Mouse (Mus musculus) heart, postnatal 25 days (tissue): ENCODE results near the gene H2-Q10. TPM values are rescaled to one million over a fixed set of nuclear protein-coding genes. Genes with fewer than 3 reads are reported as not detected.
"Not testable (repeated sequence)": the region's sequence is repeated elsewhere in the genome, so short reads cannot be mapped to it uniquely, and the experiment has no call there.

Experiments used
- DNase-seq: peaks from one replicate; pipeline ENCODE4 v3.0.0; 2022; ENCODE audit warnings: low spot score
- intact Hi-C: fragments of 180-260 bp; cut with DNase I; formaldehyde crosslinking; loops from one replicate; pipeline ENCODE4 v1.15.1; 2025
- total RNA-seq, 2 experiments: library from RNA; stranded (reverse); gene quantifications; 2 replicates each; pipeline ENCODE4 v1.2.3; 2021

H2-Q10 gene
- total RNA-seq, 2 experiments from 2014 or later: 0.13 to 0.14 TPM

DNA sequence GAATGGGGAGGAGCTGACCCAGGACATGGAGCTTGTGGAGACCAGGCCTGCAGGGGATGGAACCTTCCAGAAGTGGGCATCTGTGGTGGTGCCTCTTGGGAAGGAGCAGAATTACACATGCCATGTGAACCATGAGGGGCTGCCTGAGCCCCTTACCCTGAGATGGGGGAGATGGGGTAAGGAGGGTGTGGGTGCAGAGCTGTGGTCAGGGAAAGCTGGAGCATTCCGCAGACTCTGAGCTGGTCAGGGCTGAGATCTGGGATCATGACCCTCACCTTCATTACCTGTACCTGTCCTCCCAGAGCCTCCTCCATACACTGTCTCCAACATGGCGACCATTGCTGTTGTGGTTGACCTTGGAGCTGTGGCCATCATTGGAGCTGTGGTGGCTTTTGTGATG, 27.5 kb upstream of the H2-Q10 start:
- intact Hi-C loops, DNase-seq: not testable (repeated sequence)

DNA sequence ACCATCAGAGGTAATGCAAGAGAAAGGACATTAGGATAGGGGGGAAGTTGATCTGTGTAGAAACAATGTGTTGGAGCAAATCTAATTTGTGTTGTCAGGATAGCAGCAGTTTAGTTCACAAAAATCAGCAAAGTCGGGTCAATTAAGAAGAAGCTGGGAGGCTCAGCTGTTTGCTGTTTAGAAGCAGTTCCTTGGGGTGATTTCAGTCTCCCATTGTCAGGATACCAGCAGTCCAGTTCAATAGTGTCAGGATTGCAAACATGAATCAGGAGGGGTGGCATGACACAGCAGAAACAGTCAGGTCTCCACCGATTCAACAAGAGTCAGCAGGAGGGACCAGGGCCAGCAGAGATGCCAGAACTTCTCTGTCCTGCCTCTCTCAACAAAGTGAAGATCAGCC, 25.4 kb upstream of the H2-Q10 start:
- DNase-seq, intact Hi-C loops: not testable (repeated sequence)

DNA sequence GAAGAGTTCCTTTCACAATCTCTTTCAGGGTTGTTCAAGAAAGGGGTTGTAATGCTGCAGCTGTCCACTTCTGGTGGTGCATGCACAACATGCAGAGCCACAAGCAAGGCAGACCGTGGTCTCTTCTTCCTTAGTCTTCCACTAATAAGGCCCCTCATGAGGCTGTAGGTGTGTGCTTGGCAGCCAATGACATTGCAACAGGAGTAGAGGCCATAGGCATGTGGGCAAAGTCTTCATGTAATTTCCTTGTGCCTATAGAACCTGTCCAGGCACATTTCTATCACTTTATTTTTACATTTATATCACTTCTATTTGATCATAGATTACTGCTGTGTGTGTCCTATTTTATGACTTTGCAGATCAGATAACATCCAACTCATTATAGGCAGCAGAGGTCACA, 11.6 kb upstream of the H2-Q10 start:
- intact Hi-C loops: not testable (repeated sequence)

DNA sequence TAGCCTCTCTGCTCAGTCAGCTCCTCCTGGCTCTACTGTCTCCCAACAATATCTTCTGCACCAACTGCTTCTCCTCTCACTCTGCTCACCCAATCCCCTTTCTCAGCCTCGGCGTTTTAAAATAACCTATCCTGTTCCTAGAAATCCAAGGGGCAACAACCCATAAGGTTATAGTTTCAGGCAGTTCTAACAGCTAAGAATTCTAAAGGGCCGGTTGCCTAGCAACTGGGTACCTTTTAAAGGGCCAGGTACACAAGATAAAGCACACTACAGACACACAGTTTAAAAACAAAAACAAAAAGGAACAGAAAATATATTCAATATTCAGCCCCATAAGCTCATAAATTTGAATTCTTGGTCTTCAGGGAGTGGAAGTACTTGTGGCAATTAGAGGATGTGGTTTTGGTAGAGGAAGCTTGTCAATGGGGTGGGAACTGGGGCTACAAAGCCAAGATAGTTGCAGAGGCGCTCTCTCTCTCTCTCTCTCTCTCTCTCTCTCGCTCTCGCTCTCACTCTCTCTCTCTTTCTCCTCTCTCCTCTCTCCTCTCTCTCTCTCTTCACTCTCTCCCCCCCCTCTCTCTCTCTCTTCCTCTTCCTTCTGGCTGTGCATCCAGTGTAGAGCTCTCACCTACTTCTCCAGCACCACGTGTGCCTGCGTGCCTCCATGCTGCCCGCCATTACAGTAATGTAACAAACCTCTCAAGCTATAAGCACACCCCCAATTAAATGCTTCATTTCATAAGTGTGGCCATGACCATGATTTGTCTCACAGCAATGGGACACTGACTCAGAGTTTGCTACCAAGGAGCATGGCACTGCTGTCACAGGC, 9.2 kb upstream of the H2-Q10 start:
- intact Hi-C loops, DNase-seq: not testable (repeated sequence)

More for the DNA sequence above, 11.6 kb upstream of the H2-Q10 start:
- not testable (repeated sequence) for DNase-seq

DNA sequence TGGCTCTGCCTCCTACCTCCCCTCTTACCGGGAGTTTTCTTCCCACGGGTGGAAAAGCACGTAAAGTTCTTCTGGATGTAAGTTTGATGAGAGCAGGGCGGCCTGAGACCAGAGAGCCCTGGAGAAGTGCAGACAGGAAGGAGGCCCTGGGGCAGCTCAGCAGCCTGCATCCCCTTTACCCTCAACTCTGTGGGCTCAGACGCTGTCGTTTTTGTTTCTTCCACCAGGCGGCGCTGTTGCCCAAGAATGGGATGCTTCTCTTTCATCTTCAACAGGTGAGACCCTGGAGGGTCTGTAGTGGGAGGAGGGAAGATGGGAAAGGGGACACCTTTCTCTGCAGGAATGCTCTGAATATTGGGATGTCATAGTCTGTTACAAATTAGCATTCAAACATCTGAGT, 4.2 kb upstream of the H2-Q10 start:
- intact Hi-C loops, DNase-seq: not testable (repeated sequence)

DNA sequence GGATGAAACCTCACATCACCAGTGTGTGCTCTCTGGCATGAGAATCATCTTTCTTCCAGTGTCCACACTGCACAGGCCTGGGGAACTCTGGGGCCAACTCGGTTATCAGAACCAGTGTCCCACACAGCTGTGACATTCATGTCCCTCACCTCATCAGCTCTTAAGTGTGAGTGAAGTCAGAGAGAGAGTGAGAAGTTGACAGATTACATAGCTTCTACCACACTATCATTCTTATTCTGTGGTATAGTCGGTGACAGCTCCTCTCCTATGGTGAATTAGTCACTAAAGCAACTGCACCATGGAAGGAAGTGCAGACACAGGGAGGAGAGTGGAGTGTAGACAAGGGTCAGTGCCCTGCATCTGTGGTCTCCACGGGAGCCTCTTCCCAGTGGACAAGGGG, 953 bp upstream of the H2-Q10 start:
- DNase-seq, intact Hi-C loops: not testable (repeated sequence)

DNA sequence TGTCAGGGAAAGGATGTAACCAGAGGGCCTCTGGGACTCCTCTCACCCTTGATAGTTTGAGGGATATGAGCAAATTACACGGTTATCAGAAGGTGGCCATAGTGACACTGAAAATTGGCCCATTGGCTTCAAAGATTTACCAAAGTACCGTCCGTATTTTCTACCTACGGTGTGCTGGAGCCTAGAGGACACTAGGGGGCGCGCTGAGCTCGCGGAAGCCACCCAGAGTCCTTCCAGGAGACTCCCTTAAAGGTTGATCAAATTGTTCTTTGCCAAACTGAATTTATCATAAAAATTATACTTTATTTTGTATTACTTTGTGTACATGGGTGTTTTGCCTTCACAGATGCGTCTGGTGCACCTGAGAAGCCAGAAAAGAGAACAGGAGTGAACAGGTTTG, 14.2 kb downstream of the H2-Q10 start:
- no peak for DNase-seq
- intact Hi-C loops: loop anchor here (1.0 to 2.0 kb wide), 2 partner anchors 31 to 50 kb away; no protein-coding TSS in a partner anchor

DNA sequence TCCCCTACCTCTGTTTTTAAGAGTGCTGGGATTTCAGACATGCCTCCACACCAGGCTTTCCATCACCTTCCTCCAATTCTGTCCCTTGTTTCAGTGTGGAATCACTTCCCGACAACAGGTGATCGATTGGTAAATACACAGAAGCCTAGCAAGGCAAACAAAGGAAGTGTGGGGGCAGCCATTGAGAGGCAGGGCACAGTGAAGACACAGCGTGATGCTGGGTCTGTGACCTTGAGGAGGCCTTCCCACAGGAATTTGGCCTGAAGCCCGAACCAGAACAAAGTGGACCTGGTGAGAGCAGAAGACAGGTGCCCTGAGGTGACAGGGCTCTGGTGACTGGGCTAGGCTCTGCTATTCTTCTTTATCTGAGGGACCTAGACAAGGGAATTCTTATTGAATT, 15.8 kb downstream of the H2-Q10 start:
- intact Hi-C loops: loop anchor here (2.0 kb wide), 1 partner anchor 29 kb away; no protein-coding TSS in a partner anchor
- no peak for DNase-seq

DNA sequence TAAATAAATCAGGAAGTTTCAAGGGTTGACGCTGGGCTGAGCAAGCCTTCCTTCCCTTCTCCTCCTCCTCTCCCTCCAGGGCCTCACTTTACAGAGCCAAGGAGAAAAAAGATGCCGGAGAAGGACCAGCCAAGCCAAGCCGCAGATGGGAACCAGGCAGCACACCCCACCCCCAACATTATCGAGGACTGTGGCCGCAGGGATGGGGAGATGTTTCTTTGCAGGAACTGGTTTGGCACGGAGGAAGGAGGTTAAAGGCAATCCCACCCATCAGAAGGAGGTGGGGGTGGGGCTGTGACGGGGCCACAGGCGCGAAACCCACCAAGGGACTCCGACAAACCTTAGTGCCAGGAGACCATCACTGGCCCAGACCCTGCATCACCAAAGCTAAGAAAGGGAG, 16.8 kb downstream of the H2-Q10 start:
- intact Hi-C loops: no loop called here
- no peak for DNase-seq

DNA sequence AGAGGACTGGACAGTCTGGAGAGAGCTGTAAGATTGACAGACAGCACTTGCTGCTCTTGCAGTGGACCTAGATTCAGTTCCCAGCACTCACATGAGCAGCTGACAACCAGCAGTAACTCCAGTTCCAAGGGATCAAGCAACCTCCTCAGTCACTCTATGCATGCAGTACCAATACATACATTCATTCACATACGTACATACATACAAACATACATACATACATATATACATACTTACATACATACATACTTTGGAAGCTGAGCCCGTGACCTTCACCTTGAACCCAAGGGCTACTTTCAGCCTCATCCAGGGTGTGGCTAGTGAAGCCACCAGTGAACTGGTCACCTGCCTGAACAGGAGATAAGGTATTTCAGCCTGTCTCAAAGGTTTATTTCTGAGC, 18.2 kb downstream of the H2-Q10 start:
- no peak for DNase-seq
- intact Hi-C loops: no loop called here

DNA sequence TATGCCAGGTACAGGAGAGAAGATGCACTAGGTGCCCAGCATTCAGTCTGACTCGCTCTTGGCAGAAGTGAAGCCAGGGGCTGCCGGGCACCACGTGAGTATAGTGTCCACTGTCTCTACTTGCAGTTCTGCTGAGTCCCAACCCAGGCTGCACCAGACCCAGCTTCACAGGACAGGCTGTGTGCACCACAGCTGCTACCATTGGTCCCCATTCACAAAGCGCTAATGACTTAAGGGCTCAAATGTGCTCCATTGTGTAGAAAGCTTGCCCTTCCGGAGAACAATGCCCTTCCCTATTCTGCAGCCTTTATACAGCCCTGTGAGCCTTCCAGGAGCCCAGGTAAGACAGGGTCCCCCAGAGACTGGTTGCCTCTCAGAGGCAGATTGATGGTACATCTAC, 20.4 kb downstream of the H2-Q10 start:
- DNase-seq: no peak
- intact Hi-C loops: no loop called here

DNA sequence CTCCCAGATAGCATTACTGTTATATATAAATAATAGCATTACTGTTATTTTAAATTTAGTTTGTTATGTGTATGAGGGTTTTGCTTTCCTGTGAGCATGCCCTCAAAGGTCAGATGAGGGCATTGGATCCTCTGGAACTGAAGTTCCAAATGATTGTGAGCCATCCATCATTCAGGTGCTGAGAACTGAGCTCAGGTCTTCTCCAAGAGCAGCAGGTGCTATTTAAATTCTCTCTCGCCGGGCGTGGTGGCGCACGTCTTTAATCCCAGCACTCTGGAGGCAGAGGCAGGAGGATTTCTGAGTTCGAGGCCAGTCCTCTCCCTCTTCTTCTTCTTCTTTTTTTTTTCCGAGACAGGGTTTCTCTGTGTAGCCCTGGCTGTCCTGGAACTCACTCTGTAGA, 27.2 kb downstream of the H2-Q10 start:
- DNase-seq: no peak
- intact Hi-C loops: no loop called here

DNA sequence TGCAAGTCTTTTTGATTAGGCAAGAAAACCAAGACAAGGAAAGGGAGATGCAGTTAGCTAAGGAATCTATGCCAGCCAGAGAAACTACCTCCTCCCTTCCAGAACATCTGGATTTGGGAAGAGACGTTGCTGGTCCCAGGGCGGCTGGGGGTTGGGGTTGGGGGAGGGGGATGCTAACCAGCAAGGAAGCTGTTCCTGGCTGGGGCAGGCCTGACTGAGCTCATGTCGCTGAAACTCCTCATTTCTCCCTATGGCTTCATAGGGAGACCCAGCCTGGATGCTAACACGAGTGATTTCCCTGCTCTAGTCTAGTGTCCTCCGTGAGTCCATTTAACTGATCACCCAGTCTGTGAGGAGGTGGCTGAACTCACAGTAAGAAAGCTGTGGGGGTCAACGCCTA, 32.3 kb downstream of the H2-Q10 start:
- no peak for DNase-seq
- intact Hi-C loops: no loop called here

DNA sequence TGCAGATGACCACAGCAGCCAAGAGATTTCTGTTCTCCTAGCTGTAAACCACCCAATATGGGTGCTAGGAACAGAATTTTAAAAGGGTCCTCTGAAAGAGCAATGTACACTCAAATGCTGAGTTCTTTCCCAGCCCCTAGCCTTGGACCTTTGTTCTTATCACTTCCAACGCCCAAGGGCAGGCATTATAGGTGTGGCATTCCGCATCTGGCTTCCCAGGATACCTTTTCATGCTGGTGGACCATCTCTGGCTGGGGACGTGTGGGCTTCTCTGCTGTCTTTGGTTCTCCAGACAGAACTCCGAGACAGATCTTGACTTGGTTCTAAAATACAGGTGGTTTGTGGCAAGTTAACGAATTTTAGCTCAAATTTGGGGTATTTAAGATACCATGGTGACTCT, 32.9 kb downstream of the H2-Q10 start:
- no peak for DNase-seq
- intact Hi-C loops: no loop called here

DNA sequence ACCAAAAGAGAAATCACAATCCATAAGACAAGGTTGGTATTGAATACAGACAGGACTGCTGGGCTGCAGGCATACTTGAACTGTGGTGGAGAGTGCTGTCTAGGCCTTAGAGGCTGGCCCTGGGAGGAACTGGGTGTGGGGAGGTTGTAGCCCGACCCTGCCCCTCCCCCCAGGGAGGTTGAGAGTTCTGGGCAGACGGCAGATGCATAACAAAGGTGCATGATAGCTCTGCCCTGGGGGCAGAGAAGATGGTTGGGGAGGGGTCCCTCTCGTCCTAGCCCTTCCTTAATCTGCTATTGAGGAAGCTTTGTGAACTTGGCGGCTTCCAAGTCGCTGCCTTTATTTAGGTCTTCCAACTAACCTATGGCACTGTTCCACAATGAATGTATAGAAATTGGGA, 34.0 kb downstream of the H2-Q10 start:
- intact Hi-C loops: no loop called here
- no peak for DNase-seq

DNA sequence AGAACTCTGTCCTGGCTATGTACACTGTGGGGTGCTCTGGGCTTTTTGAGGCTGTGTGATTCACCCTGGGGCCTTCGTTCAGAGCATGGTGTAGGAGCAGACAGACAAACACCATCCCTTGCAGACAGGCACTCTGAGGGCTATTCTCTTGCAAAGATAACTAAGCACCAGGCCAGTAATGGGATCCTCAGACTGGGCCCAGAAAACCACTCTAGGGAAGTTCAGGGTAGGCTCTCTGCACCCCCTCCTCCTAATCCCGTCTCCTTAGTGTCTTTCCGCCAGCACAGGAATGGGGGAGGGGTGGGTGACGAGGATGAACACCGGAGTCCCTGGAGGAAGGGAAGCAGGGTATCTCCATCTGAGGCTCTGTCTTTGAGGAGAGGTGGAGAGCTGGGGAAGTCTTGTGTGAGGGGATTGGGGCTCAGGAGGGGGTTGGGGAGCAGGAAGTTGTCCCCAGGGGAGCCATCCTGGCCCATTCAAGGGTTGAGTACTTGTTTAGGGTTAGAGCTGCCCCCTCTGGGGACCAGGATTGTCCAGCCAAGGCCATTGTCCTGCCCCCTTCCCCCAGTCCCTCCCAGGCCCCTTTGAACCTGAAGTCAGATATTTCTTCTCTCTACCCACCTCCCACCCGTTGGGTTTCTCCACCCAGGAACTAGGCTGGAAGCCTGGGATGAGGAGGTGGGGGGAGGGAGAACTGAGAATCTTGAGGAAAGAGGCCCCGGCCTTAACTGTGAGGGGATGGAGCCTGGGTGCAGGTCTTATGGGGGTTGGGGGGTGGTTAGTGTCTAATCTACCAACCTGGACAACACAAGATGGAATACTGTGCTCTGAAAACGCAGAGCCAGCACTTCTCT, 35.0 kb downstream of the H2-Q10 start:
- intact Hi-C loops: no loop called here
- DNase-seq: no peak

DNA sequence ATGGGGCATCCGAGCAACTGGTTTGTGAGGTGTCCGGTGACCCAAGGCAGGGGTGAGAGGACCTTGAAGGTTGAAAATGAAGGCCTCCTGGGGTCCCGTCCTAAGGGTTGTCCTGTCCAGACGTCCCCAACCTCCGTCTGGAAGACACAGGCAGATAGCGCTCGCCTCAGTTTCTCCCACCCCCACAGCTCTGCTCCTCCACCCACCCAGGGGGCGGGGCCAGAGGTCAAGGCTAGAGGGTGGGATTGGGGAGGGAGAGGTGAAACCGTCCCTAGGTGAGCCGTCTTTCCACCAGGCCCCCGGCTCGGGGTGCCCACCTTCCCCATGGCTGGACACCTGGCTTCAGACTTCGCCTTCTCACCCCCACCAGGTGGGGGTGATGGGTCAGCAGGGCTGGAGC, 35.9 kb downstream of the H2-Q10 start, which contains the start of gene Pou5f1:
Gene Pou5f1, plus strand, starts transcription at position 243 of the 400 bp plus-strand sequence.
- no peak for DNase-seq
- intact Hi-C loops: no loop called here

DNA sequence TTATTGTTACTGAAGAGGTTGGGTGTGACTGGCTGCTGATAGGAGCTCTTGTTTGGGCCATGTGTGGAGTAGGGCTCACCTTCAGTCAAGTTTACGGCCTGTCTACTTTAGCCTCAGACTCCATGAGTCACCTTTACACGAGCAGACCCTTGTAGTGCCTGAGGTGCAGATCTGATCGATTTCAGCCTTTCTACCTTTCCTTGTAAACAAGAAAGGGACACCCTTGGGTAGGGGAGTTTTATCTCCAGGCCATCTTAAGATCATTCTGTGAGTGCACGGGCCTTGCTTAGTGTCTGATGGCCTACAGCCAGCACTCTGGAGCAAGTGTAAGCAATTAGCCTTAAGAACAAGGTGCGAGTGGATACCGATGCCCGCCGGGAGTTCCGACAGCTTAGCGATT, 37.0 kb downstream of the H2-Q10 start:
- no peak for DNase-seq
- intact Hi-C loops: no loop called here

DNA sequence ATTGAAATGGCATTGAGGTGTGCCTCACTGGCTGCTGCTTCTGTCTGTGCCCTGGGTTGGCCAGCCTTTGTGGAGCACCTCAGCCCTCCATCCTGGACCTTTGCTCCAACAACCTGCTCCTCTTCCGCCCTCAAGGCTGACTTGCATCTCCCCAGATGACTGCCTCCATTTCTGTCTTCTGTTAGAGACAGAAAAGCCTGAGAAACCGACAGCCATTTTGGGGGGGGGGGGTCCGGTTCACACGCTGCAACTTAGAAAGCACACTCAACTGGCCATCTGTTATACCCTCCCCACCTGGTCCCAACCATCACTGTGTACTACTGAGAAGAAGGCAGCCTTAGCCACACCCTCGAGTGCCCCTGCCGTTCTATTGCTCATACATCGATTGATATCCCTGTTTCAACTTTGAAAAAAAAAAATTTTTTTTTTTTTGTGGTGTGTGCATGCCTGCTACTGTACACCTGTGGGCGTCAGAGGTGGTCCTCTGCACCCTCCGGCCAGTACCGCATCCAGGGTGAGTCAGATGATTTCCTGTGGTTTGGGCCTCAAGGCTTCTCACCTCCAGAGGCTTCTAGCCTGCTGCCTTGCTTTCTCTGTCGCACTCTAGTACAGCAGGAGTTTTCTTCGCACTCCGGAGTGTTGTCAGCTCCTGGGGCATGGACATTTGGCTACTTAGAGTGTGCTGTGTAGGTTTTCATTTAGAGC, 37.8 kb downstream of the H2-Q10 start:
- intact Hi-C loops: no loop called here

DNA sequence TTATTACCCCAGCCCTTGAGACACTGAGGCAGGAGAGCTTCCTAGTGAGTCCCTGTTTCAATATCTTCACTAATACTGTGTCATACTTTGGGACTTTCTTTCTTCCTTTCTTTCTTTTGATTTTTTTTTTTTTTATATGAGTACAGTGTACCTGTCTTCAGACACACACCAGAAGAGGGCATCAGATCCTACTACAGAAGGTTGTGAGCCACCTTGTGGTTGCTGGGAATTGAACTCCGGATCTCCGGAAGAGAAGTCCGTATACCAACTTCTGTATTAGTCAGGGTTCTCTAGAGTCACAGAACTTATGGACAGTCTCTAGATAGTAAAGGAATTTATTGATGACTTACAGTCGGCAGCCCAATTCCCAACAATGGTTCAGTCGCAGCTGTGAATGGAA, 38.4 kb downstream of the H2-Q10 start:
- DNase-seq, intact Hi-C loops: not testable (repeated sequence)

More for the DNA sequence above, 37.8 kb downstream of the H2-Q10 start:
- DNase-seq: no peak
